ENCODE assay signal across 8 mouse cellular contexts in the genomic region with DNA sequence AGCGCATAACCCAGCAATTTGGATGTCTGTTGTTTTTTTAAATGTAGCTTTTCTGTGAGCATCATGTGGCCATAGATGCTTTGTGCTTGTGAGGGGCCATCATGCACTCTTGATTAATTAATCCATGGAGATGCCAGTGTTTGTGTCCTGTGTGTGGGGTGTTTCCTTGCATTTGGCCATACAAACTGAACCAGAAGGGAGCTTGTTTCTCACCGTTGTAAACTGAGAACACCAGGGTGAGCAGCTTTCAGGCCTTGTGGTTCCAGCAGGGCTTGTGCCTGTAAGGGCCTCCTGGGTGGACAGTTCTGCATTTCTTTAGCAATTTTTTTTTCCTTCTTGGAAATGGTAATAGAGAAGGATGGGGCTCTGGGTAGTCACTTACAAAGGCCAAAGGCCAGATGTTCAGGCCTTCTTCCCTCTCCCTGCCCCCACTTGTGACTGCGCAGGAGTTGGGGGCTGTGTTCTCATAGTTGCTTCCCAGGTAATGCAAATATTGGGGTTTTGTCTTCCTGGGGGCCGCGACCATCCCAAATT.
DNase-seq lines count a peak whose midpoint lies in the region; ATAC-seq and TF ChIP-seq lines count a peak whose summit lies in the region.

No protein-coding gene starts in this region.

- no peak overlapping the region for H3K27ac ChIP-seq in heart, embryonic 15.5 days
- peak overlapping the region; percentile 94 for H3K27ac ChIP-seq in hindbrain, embryonic 13.5 days
- H3K27ac ChIP-seq in midbrain, embryonic 14.5 days (replicated peaks; ENCODE audit: low read depth, low read length): peak overlapping the region; percentile 83; the same call in 1 of the 2 replicates

- DNase-seq in heart, postnatal 14 days: no peak
- DNase-seq in brain, embryonic 14.5 days (ENCODE audit: low read depth): peak; percentile 57
- DNase-seq in midbrain, embryonic 14.5 days: peak; percentile 19
- no peak for DNase-seq in thymus, adult 18-20 months
- no peak for DNase-seq in gastrocnemius, adult 8-10 months (ENCODE audit: low spot score in 2 of 2)
- no peak for DNase-seq in gastrocnemius, adult 18-20 months (ENCODE audit: low spot score)

- TF ChIP-seq CTCF in brain, embryonic 14.5 days (IDR thresholded peaks at IDR 0.05; ENCODE audit: borderline replicate concordance, extremely low read depth, insufficient read depth, insufficient read length): no peak

- no peaks in the 10 kb centered on the region for H3K36me3 ChIP-seq in heart, embryonic 15.5 days
- no peaks in the 10 kb centered on the region for H3K36me3 ChIP-seq in hindbrain, embryonic 13.5 days
- no peaks in the 10 kb centered on the region for H3K36me3 ChIP-seq in midbrain, embryonic 14.5 days (ENCODE audit: control insufficient read depth, insufficient read depth, low read length)

- no peaks in the 10 kb centered on the region for H3K9me3 ChIP-seq in heart, embryonic 15.5 days (replicated peaks)
- H3K9me3 ChIP-seq in hindbrain, embryonic 13.5 days: no peaks in the 10 kb centered on the region
- no peaks in the 10 kb centered on the region for H3K9me3 ChIP-seq in midbrain, embryonic 14.5 days (ENCODE audit: control insufficient read depth, low read length)

- H3K4me2 ChIP-seq in heart, embryonic 15.5 days: peak overlapping the region; percentile 89
- H3K4me2 ChIP-seq in hindbrain, embryonic 13.5 days: peak overlapping the region; percentile 66
- H3K4me2 ChIP-seq in midbrain, embryonic 14.5 days (ENCODE audit: low read length): peak overlapping the region; percentile 65

- no peak for ATAC-seq in heart, embryonic 15.5 days (replicated peaks; ENCODE audit: insufficient number of reproducible peaks, insufficient read depth, low FRiP score, low read depth)
- ATAC-seq in hindbrain, embryonic 13.5 days (ENCODE audit: low FRiP score): no peak
- no peak for ATAC-seq in midbrain, embryonic 14.5 days (ENCODE audit: low FRiP score, low TSS enrichment)

- H3K4me1 ChIP-seq in heart, embryonic 15.5 days (replicated peaks): peaks cover 23% of the 10 kb centered on the region
- H3K4me1 ChIP-seq in hindbrain, embryonic 13.5 days (replicated peaks): peaks cover 57% of the 10 kb centered on the region
- peaks cover 37% of the 10 kb centered on the region for H3K4me1 ChIP-seq in midbrain, embryonic 14.5 days (ENCODE audit: control insufficient read depth, insufficient read depth, low read length)

- no peaks in the 10 kb centered on the region for H3K27me3 ChIP-seq in heart, embryonic 15.5 days
- no peaks in the 10 kb centered on the region for H3K27me3 ChIP-seq in hindbrain, embryonic 13.5 days
- H3K27me3 ChIP-seq in midbrain, embryonic 14.5 days (ENCODE audit: control insufficient read depth, insufficient read depth, low read length): no peaks in the 10 kb centered on the region

- H3K9ac ChIP-seq in heart, embryonic 15.5 days: no peak overlapping the region
- H3K9ac ChIP-seq in hindbrain, embryonic 13.5 days: peak overlapping the region; percentile 79
- H3K9ac ChIP-seq in midbrain, embryonic 14.5 days (replicated peaks; ENCODE audit: low read length): peak overlapping the region; percentile 70

- no peak for TF ChIP-seq POLR2A in brain, embryonic 14.5 days (IDR thresholded peaks at IDR 0.05; ENCODE audit: borderline replicate concordance, extremely low read depth, insufficient read depth, insufficient read length, poor library complexity, severe bottlenecking)

- intact Hi-C loops in heart, postnatal 14 days (cut with DNase I): loop anchor here (2.0 to 10.0 kb wide), 3 partner anchors 108 to 408 kb away; no protein-coding TSS in a partner anchor

- WGBS in heart, embryonic 15.5 days: 72% methylated on average over 5 of the region's 5 CpGs
- WGBS in hindbrain, embryonic 13.5 days: 16% methylated on average over 5 of the region's 5 CpGs
- WGBS in midbrain, embryonic 14.5 days: 17% methylated on average over 5 of the region's 5 CpGs

- H3K4me3 ChIP-seq in heart, embryonic 15.5 days: peak overlapping the region; percentile 60
- H3K4me3 ChIP-seq in hindbrain, embryonic 13.5 days: peak overlapping the region; percentile 68
- H3K4me3 ChIP-seq in midbrain, embryonic 14.5 days (replicated peaks; ENCODE audit: low read depth, low read length): peak overlapping the region; percentile 57

Comparison
In these comparisons a context has a peak if more than half of its experiments do, and no peak if none do; other contexts are left out.
1. DNase-seq: peak in brain, embryonic 14.5 days (single experiment) and midbrain, embryonic 14.5 days (single experiment); none in heart, postnatal 14 days (0 of 2), thymus, adult 18-20 months (0 of 2), gastrocnemius, adult 8-10 months (0 of 2) and gastrocnemius, adult 18-20 months (single experiment).
2. Peak in every context shown above with its lines, with median percentiles within 50 percentile points of each other: H3K4me2 ChIP-seq and H3K4me3 ChIP-seq.